Mouse (Mus musculus) midbrain, embryonic 13.5 days (tissue): ENCODE measurements around the gene Adamtsl1. TPM values are rescaled to one million over a fixed set of nuclear protein-coding genes. Genes with fewer than 3 reads are reported as not detected.

Source experiments
- ATAC-seq: fragments of 200-750 bp; cut with Nextera tagmentation; 2 replicates; pipeline ENCODE4 v1.8.0; 2017; ENCODE audit warnings: mild to moderate bottlenecking, moderate TSS enrichment, moderate library complexity
- H3K27ac ChIP-seq: fragments of 300-500 bp; sonication (generic); 2 replicates; pipeline ENCODE4 v1.5.1; 2015; ENCODE audit warnings: inconsistent platforms, mild to moderate bottlenecking, moderate library complexity
- H3K27me3 ChIP-seq: fragments of 300-500 bp; sonication (generic); 2 replicates; pipeline ENCODE4 v1.6.1; 2015; ENCODE audit warnings: mild to moderate bottlenecking, inconsistent platforms
- H3K36me3 ChIP-seq: fragments of 300-500 bp; sonication (generic); 2 replicates; pipeline ENCODE4 v1.6.1; 2015; ENCODE audit warnings: mild to moderate bottlenecking, inconsistent platforms
- H3K4me1 ChIP-seq: fragments of 300-500 bp; sonication (generic); replicated peaks from 2 replicates; pipeline ENCODE4 v1.6.1; 2015; ENCODE audit warnings: inconsistent platforms
- H3K4me2 ChIP-seq: fragments of 300-500 bp; sonication (generic); replicated peaks from 2 replicates; pipeline ENCODE4 v1.6.1; 2015; ENCODE audit warnings: moderate library complexity, mild to moderate bottlenecking, inconsistent platforms
- H3K4me3 ChIP-seq: fragments of 300-500 bp; sonication (generic); replicated peaks from 2 replicates; pipeline ENCODE4 v1.5.1; 2015; ENCODE audit warnings: mild to moderate bottlenecking, inconsistent platforms
- H3K9ac ChIP-seq: fragments of 300-500 bp; sonication (generic); replicated peaks from 2 replicates; pipeline ENCODE4 v1.6.1; 2015; ENCODE audit warnings: mild to moderate bottlenecking, inconsistent platforms
- H3K9me3 ChIP-seq: fragments of 300-500 bp; sonication (generic); 2 replicates; pipeline ENCODE4 v1.6.1; 2016; ENCODE audit warnings: mild to moderate bottlenecking, inconsistent platforms
- WGBS: fragments of 180-500 bp; shearing (Covaris S2); methylation state at CpG from one replicate; pipeline ENCODE4 v1.1.7; 2015; 5-methylcytosine and 5-hydroxymethylcytosine counted together
- polyA plus RNA-seq: library from polyadenylated mRNA; unstranded; fragments of >200 nt; fragmentation: Nextera tagmentation; extraction: Ambion mirVana; gene quantifications from 2 replicates; pipeline ENCODE4 v1.2.1, GENCODE M21; 2015

Adamtsl1 gene
- polyA plus RNA-seq, 1 experiment from 2014 or later, result 5.2 TPM

GRCm38 (mm10) chr4:85677621-85678020, 163.6 kb downstream of the Adamtsl1 start:
- H3K4me3 ChIP-seq, result no peak overlapping the region
- 59% methylated on average over 1 of the region's 1 CpGs for WGBS
- H3K36me3 ChIP-seq, result no peaks in the 10 kb centered on the region
- H3K4me2 ChIP-seq, result no peak overlapping the region
- H3K27ac ChIP-seq, result no peak overlapping the region
- ATAC-seq, result no peak
- no peaks in the 10 kb centered on the region for H3K9me3 ChIP-seq
- H3K27me3 ChIP-seq, result no peaks in the 10 kb centered on the region
- H3K9ac ChIP-seq, result no peak overlapping the region
- no peaks in the 10 kb centered on the region for H3K4me1 ChIP-seq

GRCm38 (mm10) chr4:85686160-85686559, 172.2 kb downstream of the Adamtsl1 start:
- H3K9me3 ChIP-seq, result no peaks in the 10 kb centered on the region
- no peak for ATAC-seq
- no peaks in the 10 kb centered on the region for H3K4me1 ChIP-seq
- no peak overlapping the region for H3K4me3 ChIP-seq
- H3K9ac ChIP-seq, result no peak overlapping the region
- no peak overlapping the region for H3K4me2 ChIP-seq
- 89% methylated on average over 4 of the region's 4 CpGs for WGBS
- no peaks in the 10 kb centered on the region for H3K36me3 ChIP-seq
- no peak overlapping the region for H3K27ac ChIP-seq
- no peaks in the 10 kb centered on the region for H3K27me3 ChIP-seq

DNA sequence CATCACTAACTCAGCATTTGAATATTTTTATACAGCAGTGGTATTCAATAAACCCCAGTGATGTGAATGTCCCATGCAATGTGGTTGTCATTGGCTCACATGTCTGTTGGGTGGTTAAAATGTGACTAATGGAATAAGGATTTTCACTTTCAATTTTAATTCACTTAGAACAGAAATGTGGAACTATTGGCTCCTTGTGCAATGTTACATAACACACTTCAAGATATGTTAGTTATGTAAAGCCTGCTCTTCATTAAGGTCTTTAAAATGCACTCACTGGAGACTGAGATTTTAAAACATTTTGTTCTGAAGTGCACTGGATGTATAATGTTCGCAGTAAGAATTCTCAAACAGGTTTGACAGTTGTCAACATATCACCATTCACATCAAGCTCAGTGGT, 181.3 kb downstream of the Adamtsl1 start:
- Histone ChIP-seq H3K27me3 (no peaks in the 10 kb centered on the region), H3K9me3 (peaks cover 5% of the 10 kb centered on the region; the same call in 1 of the 2 replicates), H3K9ac (no peak overlapping the region), H3K36me3 (no peaks in the 10 kb centered on the region), H3K4me2 (no peak overlapping the region), H3K4me1 (no peaks in the 10 kb centered on the region), H3K27ac (no peak overlapping the region), H3K4me3 (no peak overlapping the region)
- ATAC-seq, result no peak
- 89% methylated on average over 1 of the region's 1 CpGs for whole genome bisulfite sequencing

DNA sequence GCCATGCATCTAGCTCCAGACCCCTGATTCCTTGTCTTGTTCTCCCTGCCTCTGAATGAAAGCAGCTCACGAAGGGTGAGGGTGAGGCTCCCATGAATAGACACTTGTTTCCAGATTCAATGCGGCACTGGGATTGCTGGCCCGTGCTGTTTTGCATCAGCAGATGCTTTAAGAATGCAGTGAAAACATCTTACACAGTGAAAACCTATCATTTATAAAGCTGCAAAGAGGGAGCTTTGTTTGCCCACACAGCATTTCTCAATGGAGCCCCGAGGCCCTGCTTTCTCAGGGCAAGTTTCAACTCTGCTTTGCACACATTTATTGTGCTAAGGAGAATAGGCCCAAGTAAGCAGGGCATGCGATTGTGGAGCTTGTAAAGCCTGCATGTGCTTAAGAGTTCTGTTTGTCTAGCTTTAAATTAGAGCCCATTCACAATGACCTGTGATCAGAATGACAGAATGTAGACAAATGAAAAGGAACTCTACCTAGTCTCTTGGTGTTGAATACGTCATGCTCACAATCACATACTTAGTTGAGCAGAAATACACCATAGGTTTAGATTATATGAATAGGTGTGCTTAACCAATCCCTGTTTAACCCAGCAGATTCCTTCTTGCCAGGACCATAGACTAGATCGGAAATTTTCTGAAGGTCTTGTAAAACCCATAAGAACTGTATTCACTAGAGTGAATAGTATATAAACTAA, 193.5 kb downstream of the Adamtsl1 start:
- Histone ChIP-seq H3K4me3 (no peak overlapping the region), H3K36me3 (no peaks in the 10 kb centered on the region), H3K27ac (peak overlapping the region; percentile 26; the same call in 1 of the 2 replicates), H3K9me3 (no peaks in the 10 kb centered on the region), H3K4me1 (peaks cover 14% of the 10 kb centered on the region), H3K4me2 (no peak overlapping the region), H3K9ac (no peak overlapping the region), H3K27me3 (peaks cover 37% of the 10 kb centered on the region)
- ATAC-seq, result peak; percentile 93
- 20% methylated on average over 7 of the region's 7 CpGs for WGBS

DNA sequence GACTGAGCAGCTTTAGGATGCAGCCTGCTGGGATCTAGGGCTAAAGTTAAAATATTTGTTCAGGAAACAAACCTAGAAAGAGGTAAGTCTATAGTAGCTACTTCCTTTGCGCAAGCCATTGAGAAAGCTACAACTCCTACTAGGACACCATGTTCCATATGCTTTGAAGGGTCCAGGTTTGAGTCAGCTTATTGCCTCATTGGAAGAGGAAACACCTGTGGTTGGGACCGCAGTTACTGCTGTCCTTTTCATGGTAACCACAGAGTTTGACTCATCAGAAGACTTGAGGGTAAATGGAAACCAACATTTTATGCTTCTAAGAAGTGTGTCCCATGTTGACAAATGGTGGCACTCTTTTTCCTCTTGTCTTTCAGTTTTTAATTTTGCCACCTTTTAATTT, 195.7 kb downstream of the Adamtsl1 start:
- no peak for ATAC-seq
- Histone ChIP-seq H3K36me3 (no peaks in the 10 kb centered on the region), H3K9me3 (no peaks in the 10 kb centered on the region), H3K27me3 (peaks cover 32% of the 10 kb centered on the region), H3K9ac (no peak overlapping the region), H3K4me2 (no peak overlapping the region), H3K4me3 (no peak overlapping the region), H3K27ac (no peak overlapping the region), H3K4me1 (peaks cover 14% of the 10 kb centered on the region)
- WGBS, result 93% methylated on average over 2 of the region's 2 CpGs

DNA sequence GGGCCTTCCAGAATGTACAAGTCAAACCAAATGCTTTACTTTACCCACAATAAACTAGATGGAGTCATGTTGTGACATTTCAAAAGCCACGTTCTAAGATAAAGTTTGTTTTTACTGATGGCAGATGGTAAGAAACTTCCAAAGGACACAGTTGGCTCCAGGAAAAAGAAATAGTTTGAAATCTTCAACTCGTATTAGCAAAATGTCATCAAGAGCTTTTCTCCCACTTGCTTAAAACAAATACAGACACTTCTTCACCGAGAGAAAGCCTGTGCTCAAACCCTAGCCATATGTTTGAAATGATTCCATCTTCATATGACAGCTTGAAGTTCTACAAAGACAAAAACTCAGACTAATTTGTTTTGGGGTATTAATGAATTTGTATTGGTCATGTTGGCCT, 211.0 kb downstream of the Adamtsl1 start:
- Histone ChIP-seq H3K9ac (no peak overlapping the region), H3K4me3 (no peak overlapping the region), H3K27ac (no peak overlapping the region), H3K4me1 (no peaks in the 10 kb centered on the region), H3K36me3 (no peaks in the 10 kb centered on the region), H3K9me3 (no peaks in the 10 kb centered on the region), H3K27me3 (0 out of 2 replicates have a peak, but pooled peaks cover 9% of the 10 kb centered on the region), H3K4me2 (no peak overlapping the region)
- WGBS, result 88% methylated on average over 3 of the region's 3 CpGs
- ATAC-seq, result no peak

DNA sequence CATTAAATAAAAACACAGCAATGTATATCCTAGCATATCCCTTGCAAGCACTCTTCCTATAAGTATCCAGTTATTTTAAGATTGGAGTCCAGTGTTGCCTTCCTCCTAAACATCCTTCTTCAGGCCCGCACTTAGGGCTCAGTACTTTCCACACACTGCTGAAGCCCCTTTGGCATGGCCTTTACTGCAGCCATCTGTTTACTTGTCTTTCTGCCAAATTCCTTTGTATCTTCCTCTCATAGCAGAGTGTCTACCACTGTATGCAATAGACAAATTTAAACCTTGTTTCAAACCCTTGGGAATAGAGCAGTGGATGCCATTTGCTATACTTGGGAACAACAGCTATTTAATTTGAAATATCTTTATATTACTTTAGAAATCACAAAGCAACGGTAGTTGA, 213.8 kb downstream of the Adamtsl1 start:
- Histone ChIP-seq H3K9ac (no peak overlapping the region), H3K4me1 (no peaks in the 10 kb centered on the region), H3K9me3 (peaks cover 10% of the 10 kb centered on the region; the same call in 1 of the 2 replicates), H3K36me3 (no peaks in the 10 kb centered on the region), H3K27me3 (peaks cover 12% of the 10 kb centered on the region; the same call in 1 of the 2 replicates), H3K4me2 (no peak overlapping the region), H3K27ac (no peak overlapping the region), H3K4me3 (no peak overlapping the region)
- WGBS, result 83% methylated on average over 2 of the region's 2 CpGs
- no peak for ATAC-seq

DNA sequence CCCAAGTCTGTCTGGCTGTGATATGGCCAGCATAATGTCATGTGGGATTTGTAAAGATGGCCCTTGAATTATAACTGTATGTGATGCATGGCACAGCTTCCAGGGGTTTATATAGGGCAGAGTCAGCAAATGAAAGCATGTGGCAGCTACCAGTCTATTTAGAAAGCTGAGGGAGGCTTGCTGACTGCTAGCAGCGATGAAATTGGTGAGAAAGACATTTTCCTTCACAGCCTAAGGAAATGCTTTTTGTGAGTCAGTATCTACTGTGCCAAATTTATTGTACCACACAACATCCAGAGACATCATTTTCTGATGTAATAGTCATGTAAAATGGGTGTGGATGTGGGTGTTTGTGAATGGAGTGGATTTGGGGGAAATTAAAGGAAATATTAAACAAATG, 214.4 kb downstream of the Adamtsl1 start:
- Histone ChIP-seq H3K4me3 (no peak overlapping the region), H3K36me3 (no peaks in the 10 kb centered on the region), H3K9me3 (peaks cover 10% of the 10 kb centered on the region; the same call in 1 of the 2 replicates), H3K27me3 (peaks cover 12% of the 10 kb centered on the region; the same call in 1 of the 2 replicates), H3K4me1 (no peaks in the 10 kb centered on the region), H3K27ac (no peak overlapping the region), H3K9ac (no peak overlapping the region), H3K4me2 (no peak overlapping the region)
- 84% methylated on average over 1 of the region's 1 CpGs for WGBS
- no peak for ATAC-seq

DNA sequence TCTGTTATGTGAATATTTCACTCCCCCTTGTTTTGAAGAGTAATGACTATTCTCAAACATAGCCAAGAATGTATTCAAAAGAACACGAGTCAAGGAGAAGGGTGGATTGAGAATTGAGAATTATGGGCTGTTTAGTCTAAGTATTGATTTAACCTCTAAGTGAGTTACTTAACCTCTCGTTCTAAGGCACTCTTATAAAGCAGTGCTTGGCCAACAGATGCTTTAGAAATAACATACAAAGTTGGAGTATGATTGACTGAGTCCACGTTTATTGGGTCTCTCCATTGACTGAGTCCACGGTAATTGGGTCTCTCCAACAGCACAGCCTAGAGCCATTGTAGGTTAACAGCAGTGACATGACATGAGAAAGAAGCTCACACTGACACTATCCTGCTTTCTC, 226.5 kb downstream of the Adamtsl1 start:
- Histone ChIP-seq H3K4me2 (no peak overlapping the region), H3K9me3 (no peaks in the 10 kb centered on the region), H3K9ac (no peak overlapping the region), H3K27ac (no peak overlapping the region), H3K4me3 (no peak overlapping the region), H3K4me1 (peaks cover 13% of the 10 kb centered on the region), H3K36me3 (no peaks in the 10 kb centered on the region), H3K27me3 (peaks cover 65% of the 10 kb centered on the region)
- 82% methylated on average over 4 of the region's 4 CpGs for WGBS
- no peak for ATAC-seq

DNA sequence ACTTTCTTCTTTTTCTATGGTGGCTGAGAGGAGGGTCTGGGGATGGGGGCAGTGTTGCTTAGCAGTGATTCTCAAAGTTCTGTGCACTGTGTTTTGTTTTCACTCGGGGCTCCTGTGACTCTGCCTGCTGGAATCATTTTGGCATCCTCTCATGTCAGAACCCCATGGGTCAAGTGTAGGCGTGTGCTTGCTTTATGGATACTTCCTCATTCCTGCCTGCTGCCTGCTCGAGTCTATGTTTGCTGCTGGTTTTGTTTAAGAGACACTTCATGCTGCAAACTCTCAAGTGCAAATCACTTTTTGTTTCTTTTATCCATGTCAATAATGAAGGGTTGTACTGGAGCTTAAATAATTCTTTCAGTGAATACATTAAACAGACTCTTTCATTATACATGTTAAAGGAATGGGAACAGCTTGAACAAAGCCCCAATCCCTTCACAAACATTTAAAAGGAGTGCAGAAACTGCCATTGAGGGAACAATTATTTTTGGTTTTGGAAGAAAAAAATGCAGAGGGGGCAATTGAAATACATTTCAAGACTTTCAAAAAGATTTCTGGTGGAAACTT, 227.9 kb downstream of the Adamtsl1 start:
- H3K9me3 ChIP-seq, result no peaks in the 10 kb centered on the region

GRCm38 (mm10) chr4:85743427-85743826, 229.5 kb downstream of the Adamtsl1 start:
- Histone ChIP-seq H3K4me2 (no peak overlapping the region), H3K27me3 (peaks cover 61% of the 10 kb centered on the region), H3K36me3 (no peaks in the 10 kb centered on the region), H3K9me3 (no peaks in the 10 kb centered on the region), H3K4me1 (peaks cover 13% of the 10 kb centered on the region), H3K27ac (no peak overlapping the region), H3K9ac (no peak overlapping the region), H3K4me3 (no peak overlapping the region)
- ATAC-seq, result no peak
- WGBS, result 82% methylated on average over 1 of the region's 1 CpGs

More for the DNA sequence above, 227.9 kb downstream of the Adamtsl1 start:
- no peak overlapping the region for H3K9ac ChIP-seq
- H3K36me3 ChIP-seq, result no peaks in the 10 kb centered on the region
- no peak overlapping the region for H3K27ac ChIP-seq
- H3K4me1 ChIP-seq, result peaks cover 13% of the 10 kb centered on the region
- ATAC-seq, result 0 out of 2 replicates have a peak, but pooled peaks have one; percentile 60
- H3K4me3 ChIP-seq, result no peak overlapping the region
- no peak overlapping the region for H3K4me2 ChIP-seq
- H3K27me3 ChIP-seq, result peaks cover 66% of the 10 kb centered on the region
- 8% methylated on average over 3 of the region's 3 CpGs for WGBS

DNA sequence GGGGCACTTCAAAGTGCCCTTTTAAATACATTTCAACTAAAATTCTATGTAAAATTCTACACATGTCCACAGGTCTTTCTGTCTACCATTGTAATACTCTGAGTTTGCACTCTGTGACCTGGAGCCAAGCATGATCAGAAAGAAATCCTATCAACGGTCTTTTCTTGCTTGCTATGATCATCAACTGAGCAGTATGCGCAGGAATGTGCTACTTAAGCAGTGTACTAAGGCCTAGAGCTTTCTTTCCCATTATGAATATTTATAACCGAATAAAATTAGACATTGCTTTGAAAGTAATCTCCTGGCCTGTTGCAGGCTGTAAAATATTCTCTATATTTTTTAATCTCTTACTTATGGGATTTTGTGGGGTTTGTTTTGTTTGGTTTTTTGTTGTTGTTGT, 248.7 kb downstream of the Adamtsl1 start:
- H3K27ac ChIP-seq, result no peak overlapping the region
- H3K4me3 ChIP-seq, result no peak overlapping the region
- H3K4me2 ChIP-seq, result no peak overlapping the region
- peaks cover 15% of the 10 kb centered on the region for H3K4me1 ChIP-seq
- H3K27me3 ChIP-seq, result peaks cover 39% of the 10 kb centered on the region
- no peak overlapping the region for H3K9ac ChIP-seq
- WGBS, result 42% methylated on average over 3 of the region's 3 CpGs
- H3K36me3 ChIP-seq, result no peaks in the 10 kb centered on the region
- peak; percentile 70 for ATAC-seq
- no peaks in the 10 kb centered on the region for H3K9me3 ChIP-seq
